Mouse (Mus musculus) heart, adult 2 months (tissue): ENCODE results near the gene Ube2r2.
A peak's percentile ranks its signal among the peaks of the same experiment; 100 is the strongest.

Source experiments
- CTCF ChIP-seq: fragments of 200-600 bp; IDR thresholded peaks from 2 replicates; pipeline ENCODE4 v1.8.1; 2022; ENCODE audit warnings: antibody characterized with exemption, mild to moderate bottlenecking, moderate library complexity
- EP300 ChIP-seq: fragments of 200-500 bp; IDR thresholded peaks from 2 replicates; pipeline ENCODE4 v1.6.1; 2011; ENCODE audit warnings: low read depth, low read length, control low read depth; ENCODE audit not compliant: insufficient read depth
- POLR2A ChIP-seq: fragments of 200-500 bp; IDR thresholded peaks from 2 replicates; pipeline ENCODE4 v1.6.1; 2011; ENCODE audit warnings: mild to moderate bottlenecking, low read depth, low read length, control low read depth; ENCODE audit not compliant: insufficient read depth

GRCm38 (mm10) chr4:41225412-41225811, 89.9 kb downstream of the Ube2r2 start:
- TF ChIP-seq CTCF (peak; percentile 69), POLR2A (no peak), EP300 (no peak)
